Mouse (Mus musculus) heart, adult 2 months (tissue): Measurements from ENCODE around the gene Klhl12.

ENCODE experiments used
- EP300 ChIP-seq: fragments of 200-500 bp; IDR thresholded peaks from 2 replicates; pipeline ENCODE4 v1.6.1; 2011; ENCODE audit warnings: low read depth, low read length, control low read depth; ENCODE audit not compliant: insufficient read depth
- POLR2A ChIP-seq: fragments of 200-500 bp; IDR thresholded peaks from 2 replicates; pipeline ENCODE4 v1.6.1; 2011; ENCODE audit warnings: mild to moderate bottlenecking, low read depth, low read length, control low read depth; ENCODE audit not compliant: insufficient read depth

DNA sequence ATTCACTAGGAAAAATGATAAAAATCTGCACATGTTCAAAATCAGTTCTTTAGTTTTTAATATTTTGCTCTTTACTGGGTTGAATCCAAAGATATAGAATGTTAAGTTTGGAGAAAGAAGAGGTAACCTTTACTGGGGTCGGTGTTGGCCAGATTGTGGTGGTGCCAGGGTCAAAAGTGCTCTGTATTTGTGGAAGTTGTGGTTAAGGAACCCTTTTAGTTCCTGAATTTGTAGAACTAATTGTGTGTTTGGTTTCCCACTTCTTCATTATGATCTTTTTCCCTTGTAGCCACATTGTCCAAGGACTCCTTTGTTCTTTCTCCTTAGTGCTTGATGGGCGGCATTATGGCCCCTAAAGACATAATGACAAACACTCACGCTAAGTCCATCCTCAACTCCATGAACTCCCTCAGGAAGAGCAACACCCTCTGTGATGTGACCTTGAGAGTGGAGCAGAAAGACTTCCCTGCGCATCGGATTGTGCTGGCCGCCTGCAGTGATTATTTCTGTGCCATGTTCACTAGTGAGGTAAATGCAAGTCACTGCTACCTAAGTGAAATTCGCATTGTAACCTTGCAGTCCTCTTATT, 2.9 kb downstream of the Klhl12 start:
- TF ChIP-seq POLR2A (no peak), EP300 (no peak)
